Mouse (Mus musculus) embryonic facial prominence, embryonic 14.5 days (tissue): ENCODE data around the gene Cdc25a. TPM values are rescaled to one million over a fixed set of nuclear protein-coding genes. Genes with fewer than 3 reads are reported as not detected.

Source experiments
- ATAC-seq: fragments of 200-750 bp; cut with Nextera tagmentation; 2 replicates; pipeline ENCODE4 v1.8.0; 2017; ENCODE audit warnings: low read depth, moderate number of reproducible peaks, moderate TSS enrichment
- DNase-seq: peaks from one replicate; pipeline ENCODE4 v3.0.0-alpha.2; 2015; ENCODE audit warnings: low spot score
- H3K27ac ChIP-seq: fragments of 300-500 bp; sonication (generic); replicated peaks from 2 replicates; pipeline ENCODE4 v1.5.1; 2014; ENCODE audit warnings: low read depth, mild to moderate bottlenecking, low read length, moderate library complexity
- H3K27me3 ChIP-seq: fragments of 300-500 bp; sonication (generic); replicated peaks from 2 replicates; pipeline ENCODE4 v1.6.1; 2014; ENCODE audit warnings: low read length; ENCODE audit not compliant: control insufficient read depth, insufficient read depth
- H3K36me3 ChIP-seq: fragments of 300-500 bp; sonication (generic); 2 replicates; pipeline ENCODE4 v1.6.1; 2014; ENCODE audit warnings: low read length, mixed read lengths; ENCODE audit not compliant: control insufficient read depth, insufficient read depth
- H3K4me1 ChIP-seq: fragments of 300-500 bp; sonication (generic); 2 replicates; pipeline ENCODE4 v1.6.1; 2014; ENCODE audit warnings: antibody characterized with exemption, low read length; ENCODE audit not compliant: control insufficient read depth, insufficient read depth
- H3K4me2 ChIP-seq: fragments of 300-500 bp; sonication (generic); 2 replicates; pipeline ENCODE4 v1.6.1; 2014; ENCODE audit warnings: low read depth, mild to moderate bottlenecking, low read length, moderate library complexity, mixed read lengths
- H3K4me3 ChIP-seq: fragments of 300-500 bp; sonication (generic); 2 replicates; pipeline ENCODE4 v1.5.1; 2014; ENCODE audit warnings: low read depth, mild to moderate bottlenecking, low read length
- H3K9ac ChIP-seq: fragments of 300-500 bp; sonication (generic); 2 replicates; pipeline ENCODE4 v1.6.1; 2014; ENCODE audit warnings: low read depth, mild to moderate bottlenecking, low read length, moderate library complexity, mixed read lengths
- H3K9me3 ChIP-seq: fragments of 300-500 bp; sonication (generic); 2 replicates; pipeline ENCODE4 v1.6.1; 2016; ENCODE audit warnings: low read length; ENCODE audit not compliant: control insufficient read depth
- WGBS: fragments of 180-500 bp; shearing (Covaris S2); extraction: QIAGEN DNeasy Blood & Tissue Kit; methylation state at CpG from one replicate; pipeline ENCODE4 v1.1.7; 2014; 5-methylcytosine and 5-hydroxymethylcytosine counted together
- polyA plus RNA-seq: library from polyadenylated mRNA; unstranded; fragments of >200 nt; fragmentation: Nextera tagmentation; extraction: Ambion mirVana; gene quantifications from 2 replicates; pipeline ENCODE4 v1.2.1, GENCODE M21; 2014

Gene Cdc25a
- polyA plus RNA-seq, 1 experiment from 2014 or later, result 24.5 TPM

- no peak overlapping the region for H3K27ac ChIP-seq
- no peaks in the 10 kb centered on the region for H3K4me1 ChIP-seq
- H3K4me2 ChIP-seq, result no peak overlapping the region
- WGBS, result 85% methylated on average over 6 of the region's 6 CpGs
- H3K36me3 ChIP-seq, result no peaks in the 10 kb centered on the region
- ATAC-seq (no peak), DNase-seq (no peak)
- no peak overlapping the region for H3K4me3 ChIP-seq
- no peaks in the 10 kb centered on the region for H3K27me3 ChIP-seq
- H3K9ac ChIP-seq, result no peak overlapping the region
- H3K9me3 ChIP-seq, result no peaks in the 10 kb centered on the region
Observed at GRCm38 (mm10) chr9:109855947-109856346, 19.4 kb upstream of the Cdc25a start.

- Histone ChIP-seq H3K9me3 (no peaks in the 10 kb centered on the region), H3K27me3 (no peaks in the 10 kb centered on the region), H3K4me1 (no peaks in the 10 kb centered on the region), H3K36me3 (no peaks in the 10 kb centered on the region), H3K9ac (no peak overlapping the region), H3K4me2 (peak overlapping the region; percentile 43), H3K4me3 (no peak overlapping the region), H3K27ac (no peak overlapping the region)
- ATAC-seq, result 0 out of 2 replicates have a peak, but pooled peaks have one; percentile 41
- 17% methylated on average over 20 of the region's 20 CpGs for WGBS
- peak; percentile 65 for DNase-seq
Observed at GRCm38 (mm10) chr9:109862397-109863044, 12.9 kb upstream of the Cdc25a start.

- no peak for ATAC-seq
- Histone ChIP-seq H3K4me3 (no peak overlapping the region), H3K9ac (no peak overlapping the region), H3K27me3 (no peaks in the 10 kb centered on the region), H3K27ac (no peak overlapping the region), H3K36me3 (no peaks in the 10 kb centered on the region), H3K4me2 (no peak overlapping the region), H3K9me3 (no peaks in the 10 kb centered on the region), H3K4me1 (no peaks in the 10 kb centered on the region)
- 62% methylated on average over 3 of the region's 3 CpGs for WGBS
- no peak for DNase-seq
Observed at GRCm38 (mm10) chr9:109863085-109863484, 12.3 kb upstream of the Cdc25a start.

GRCm38 (mm10) chr9:109866218-109866617, 9.2 kb upstream of the Cdc25a start:
- Histone ChIP-seq H3K9ac (no peak overlapping the region), H3K36me3 (no peaks in the 10 kb centered on the region), H3K27me3 (no peaks in the 10 kb centered on the region), H3K4me2 (no peak overlapping the region), H3K9me3 (no peaks in the 10 kb centered on the region), H3K4me1 (no peaks in the 10 kb centered on the region), H3K27ac (no peak overlapping the region), H3K4me3 (no peak overlapping the region)
- ATAC-seq (no peak), DNase-seq (no peak)
- 69% methylated on average over 2 of the region's 2 CpGs for WGBS

GRCm38 (mm10) chr9:109870983-109871572, 4.3 kb upstream of the Cdc25a start:
- Histone ChIP-seq H3K9ac (no peak overlapping the region), H3K27me3 (no peaks in the 10 kb centered on the region), H3K27ac (no peak overlapping the region), H3K4me1 (no peaks in the 10 kb centered on the region), H3K4me2 (no peak overlapping the region), H3K36me3 (no peaks in the 10 kb centered on the region), H3K4me3 (no peak overlapping the region), H3K9me3 (no peaks in the 10 kb centered on the region)
- WGBS, result 34% methylated on average over 6 of the region's 6 CpGs
- DNase-seq (no peak), ATAC-seq (no peak)

- Histone ChIP-seq H3K36me3 (peaks cover 37% of the 10 kb centered on the region), H3K4me1 (no peaks in the 10 kb centered on the region; the same call in 1 of the 2 replicates), H3K9ac (peak overlapping the region; percentile 97), H3K4me2 (peak overlapping the region; percentile 89), H3K9me3 (no peaks in the 10 kb centered on the region), H3K4me3 (peak overlapping the region; percentile 98), H3K27me3 (no peaks in the 10 kb centered on the region), H3K27ac (peak overlapping the region; percentile 93)
- DNase-seq (peak; percentile 63), ATAC-seq (peak; percentile 66)
- WGBS, result under 1% methylated on average over 29 of the region's 76 CpGs
Observed at GRCm38 (mm10) chr9:109875695-109876601, 569 bp downstream of the Cdc25a start.

DNA sequence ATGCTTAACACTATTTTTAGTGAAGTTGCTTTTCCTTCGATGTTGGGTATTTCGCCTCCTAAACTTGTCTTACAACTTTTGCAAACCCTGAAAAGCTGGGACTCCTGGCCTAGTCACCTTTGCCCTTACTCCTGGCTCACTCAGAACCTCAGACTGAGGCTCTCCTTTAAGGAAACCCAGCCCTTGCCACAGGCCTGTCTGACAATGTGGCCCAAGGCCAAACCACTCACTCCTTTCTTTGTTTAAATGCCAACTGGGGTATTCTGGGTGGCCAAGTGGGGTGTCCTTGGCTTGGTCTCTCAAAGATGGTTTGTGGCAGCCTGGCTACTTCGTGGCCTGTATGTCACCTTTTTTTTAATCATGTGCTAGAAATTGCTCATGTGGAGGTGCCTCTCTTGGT, 1.4 kb downstream of the Cdc25a start:
- Histone ChIP-seq H3K4me2 (peak overlapping the region; percentile 89), H3K4me3 (peak overlapping the region; percentile 98), H3K27ac (peak overlapping the region; percentile 93), H3K27me3 (no peaks in the 10 kb centered on the region), H3K9me3 (no peaks in the 10 kb centered on the region), H3K4me1 (no peaks in the 10 kb centered on the region; the same call in 1 of the 2 replicates), H3K9ac (peak overlapping the region; percentile 97), H3K36me3 (peaks cover 45% of the 10 kb centered on the region)
- ATAC-seq (no peak), DNase-seq (peak; percentile 38)
- 2% methylated on average over 3 of the region's 3 CpGs for WGBS

DNA sequence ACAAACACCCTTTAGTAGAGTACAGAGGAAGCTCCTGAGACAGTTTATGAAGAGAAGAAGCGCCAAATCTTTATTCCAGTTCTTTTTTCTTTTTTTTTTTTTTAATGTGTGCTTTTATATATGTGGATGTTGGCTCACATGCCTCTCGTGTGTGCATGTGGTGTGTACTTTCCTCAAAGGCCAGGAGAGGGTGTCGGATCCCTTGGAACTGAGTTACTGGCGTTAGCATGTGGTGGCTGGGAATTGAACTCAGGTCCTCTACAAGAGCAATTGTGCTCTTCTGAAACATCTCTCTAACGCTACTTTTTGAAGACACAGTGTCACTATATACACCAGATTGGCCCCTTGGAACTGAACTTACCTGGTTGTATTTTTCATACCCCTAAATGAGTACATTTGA, 2.3 kb downstream of the Cdc25a start:
- WGBS, result 78% methylated on average over 5 of the region's 5 CpGs
- peak overlapping the region; percentile 89 for H3K4me2 ChIP-seq
- peak overlapping the region; percentile 97 for H3K9ac ChIP-seq
- H3K4me3 ChIP-seq, result peak overlapping the region; percentile 98
- DNase-seq, result no peak
- no peak for ATAC-seq
- H3K9me3 ChIP-seq, result no peaks in the 10 kb centered on the region
- no peaks in the 10 kb centered on the region for H3K27me3 ChIP-seq
- no peak overlapping the region for H3K27ac ChIP-seq
- peaks cover 54% of the 10 kb centered on the region for H3K36me3 ChIP-seq
- H3K4me1 ChIP-seq, result no peaks in the 10 kb centered on the region; the same call in 1 of the 2 replicates
